Mouse (Mus musculus): Measurements from ENCODE around the gene Tom1.

DNA sequence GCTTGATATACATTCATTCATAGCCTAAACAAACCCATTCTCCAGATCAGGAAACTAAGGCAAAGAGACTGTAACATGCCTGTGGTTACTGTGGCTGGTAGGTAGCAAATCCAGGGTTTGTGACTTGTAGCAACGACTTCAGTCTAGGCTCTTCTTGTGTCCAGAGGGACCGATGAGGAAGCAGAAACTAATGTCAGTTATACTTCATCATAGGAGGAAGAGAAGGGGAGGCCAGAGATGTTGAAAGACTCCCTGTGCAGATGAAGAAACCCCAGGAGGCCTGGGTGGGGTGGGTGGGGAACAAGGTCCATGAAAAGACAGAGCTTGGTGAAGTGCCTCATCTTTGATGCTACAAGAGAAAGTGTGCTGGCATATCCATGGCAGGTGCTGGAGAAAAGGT, 22.2 kb downstream of the Tom1 start:
- TF ChIP-seq CTCF (IDR thresholded peaks at IDR 0.05; ENCODE audit: extremely low read depth, insufficient read depth, insufficient read length, insufficient replicate concordance) (no peak), POLR2A (IDR thresholded peaks at IDR 0.05; ENCODE audit: low read depth, low read length) (no peak)
